Mouse (Mus musculus) heart, adult 2 months (tissue): ENCODE results near the gene Gm21905.

ENCODE experiments used
- CTCF ChIP-seq: fragments of 200-600 bp; IDR thresholded peaks from 2 replicates; pipeline ENCODE4 v1.8.1; 2022; ENCODE audit warnings: antibody characterized with exemption, mild to moderate bottlenecking, moderate library complexity
- EP300 ChIP-seq: fragments of 200-500 bp; IDR thresholded peaks from 2 replicates; pipeline ENCODE4 v1.6.1; 2011; ENCODE audit warnings: low read depth, low read length, control low read depth; ENCODE audit not compliant: insufficient read depth
- POLR2A ChIP-seq: fragments of 200-500 bp; IDR thresholded peaks from 2 replicates; pipeline ENCODE4 v1.6.1; 2011; ENCODE audit warnings: mild to moderate bottlenecking, low read depth, low read length, control low read depth; ENCODE audit not compliant: insufficient read depth

DNA sequence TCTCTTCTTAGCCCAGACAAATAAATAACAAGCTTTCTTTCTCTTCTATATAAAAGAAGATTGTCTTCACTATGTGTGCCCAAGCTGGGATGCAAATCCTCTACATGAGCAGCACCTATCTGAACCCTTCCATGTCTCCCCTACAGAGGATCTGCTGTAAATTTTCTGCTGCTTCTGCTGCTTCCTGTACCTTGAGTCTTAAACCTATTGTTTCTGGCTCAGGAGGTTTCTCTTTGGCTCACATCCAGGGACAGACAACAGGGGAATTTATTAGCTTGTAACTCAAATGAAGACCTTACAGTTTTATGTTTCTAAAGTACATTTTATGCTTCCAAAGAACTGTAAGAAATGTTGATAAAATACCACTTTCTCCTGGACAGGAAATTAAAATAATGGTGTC lies 785 bp upstream of the Gm21905 start:
- TF ChIP-seq CTCF, result no peak
- no peak for TF ChIP-seq POLR2A
- no peak for TF ChIP-seq EP300
